Mouse (Mus musculus): ENCODE measurements around the gene Nrgn.

The Nrgn gene

DNA sequence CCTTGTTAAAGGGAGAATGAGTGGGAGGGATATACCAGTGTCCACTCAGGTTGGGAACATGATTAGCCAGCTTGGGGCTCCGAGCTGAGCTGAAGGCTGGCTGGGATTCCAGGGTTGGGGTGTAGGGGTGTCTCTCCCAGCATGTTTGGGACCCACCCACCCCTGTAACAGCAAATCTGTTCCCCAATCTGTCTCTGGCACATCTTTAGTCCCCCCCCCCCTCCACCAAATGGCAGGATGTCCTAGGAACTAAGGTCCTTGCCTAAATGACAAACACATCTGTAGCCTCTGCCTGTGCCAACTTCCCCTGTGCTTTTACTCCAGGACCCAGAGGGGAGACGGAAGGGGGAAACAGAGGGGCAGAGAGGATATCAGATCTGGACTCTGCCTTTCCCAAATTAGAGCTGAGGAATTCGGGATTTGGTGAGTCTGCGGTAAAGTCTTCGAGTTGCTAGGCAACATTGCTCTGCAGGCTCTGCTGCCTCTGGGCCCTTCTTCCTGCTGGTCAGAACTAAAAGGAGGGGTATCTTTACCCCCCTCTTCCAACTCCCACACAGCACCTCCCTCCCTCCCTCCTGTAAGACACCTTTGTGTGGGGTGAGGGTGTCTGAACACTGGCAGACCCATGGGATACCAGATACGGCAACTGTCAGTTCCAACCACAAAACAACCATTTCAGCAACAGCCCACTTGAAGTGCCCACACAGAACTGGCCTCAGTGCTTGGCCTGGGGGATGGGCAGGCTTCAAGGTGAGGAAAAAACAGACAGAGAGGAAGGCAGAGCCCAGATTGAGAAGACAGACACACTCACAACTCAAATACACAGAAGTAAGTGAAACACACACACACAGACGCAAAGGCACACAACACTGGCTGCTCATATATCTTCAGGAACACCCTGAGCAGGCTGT, 2.4 kb upstream of the Nrgn start, which contains the start of gene Siae:
TSS of gene Siae (plus strand) at position 861 of the 911 bp plus-strand sequence.
- peak; percentile 65 to 67 for DNase-seq (ENCODE audit: low spot score in 2 of 2)

DNA sequence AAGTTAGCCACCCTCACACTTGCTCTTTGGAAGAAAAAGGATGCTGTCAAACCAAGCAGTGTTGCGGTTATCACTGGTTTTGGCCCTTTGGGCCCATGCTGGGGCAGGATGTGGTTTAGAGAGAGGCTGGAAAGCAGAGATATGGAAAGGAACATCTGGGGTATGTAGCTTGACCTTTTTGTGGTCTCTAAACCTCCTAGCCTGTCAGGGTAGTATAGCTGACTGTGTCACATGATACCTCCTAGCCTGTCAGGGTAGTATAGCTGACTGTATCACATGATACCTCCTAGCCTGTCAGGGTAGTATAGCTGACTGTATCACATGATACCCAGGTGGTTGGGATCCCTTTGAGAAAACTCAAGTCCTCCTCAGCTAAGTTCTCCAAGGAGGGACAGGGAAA, 1.6 kb upstream of the Nrgn start:
- no peak for DNase-seq (ENCODE audit: low spot score in 2 of 2)

- DNase-seq (ENCODE audit: low spot score in 2 of 2): peak in 1 of 2 experiments; percentile 56
These were observed 763 bp downstream of the Nrgn start for GRCm38 (mm10) chr9:37551751-37552531.

DNA sequence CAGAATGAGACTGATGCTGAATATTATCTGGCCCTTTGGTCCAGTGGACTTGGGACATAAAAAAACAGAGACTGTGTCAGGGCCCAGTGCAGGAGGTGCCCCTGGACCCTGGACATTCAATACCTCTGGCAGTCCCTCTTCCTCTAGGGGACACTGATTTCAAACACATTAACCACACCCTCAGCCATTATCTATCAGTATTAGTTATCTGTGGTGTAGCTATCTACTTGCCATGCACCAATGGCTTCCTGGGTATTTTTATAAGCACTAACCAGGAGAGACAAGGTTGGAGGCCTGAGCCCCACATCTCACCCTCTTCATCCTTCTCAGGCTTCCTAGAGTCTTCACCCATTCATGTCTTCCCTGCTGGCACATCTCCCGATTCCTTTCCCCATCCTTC, 2.3 kb downstream of the Nrgn start:
- DNase-seq (ENCODE audit: low spot score in 2 of 2): no peak

DNA sequence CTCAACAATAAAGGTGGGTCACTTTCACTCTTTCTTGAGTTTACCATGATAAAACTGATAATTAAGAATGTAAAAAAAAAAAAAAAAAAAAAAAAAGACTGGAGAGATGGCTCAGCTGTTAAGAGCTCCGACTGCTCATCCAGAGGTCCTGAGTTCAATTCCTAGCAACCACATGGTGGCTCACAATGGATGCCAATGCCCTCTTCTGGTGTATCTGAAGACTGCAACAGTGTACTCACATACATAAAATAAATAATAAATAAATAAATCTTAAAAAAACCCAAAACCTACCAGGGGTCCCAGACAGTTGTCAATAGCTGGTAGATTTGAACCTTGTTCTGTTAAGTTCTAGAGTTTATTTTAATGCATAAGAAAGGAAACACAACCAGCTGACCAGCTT, 5.8 kb downstream of the Nrgn start:
- DNase-seq (ENCODE audit: low spot score in 2 of 2): no peak

- DNase-seq (ENCODE audit: low spot score in 2 of 2): peak in 1 of 2 experiments; percentile 16
These were observed 6.8 kb downstream of the Nrgn start for GRCm38 (mm10) chr9:37545847-37546452.

DNA sequence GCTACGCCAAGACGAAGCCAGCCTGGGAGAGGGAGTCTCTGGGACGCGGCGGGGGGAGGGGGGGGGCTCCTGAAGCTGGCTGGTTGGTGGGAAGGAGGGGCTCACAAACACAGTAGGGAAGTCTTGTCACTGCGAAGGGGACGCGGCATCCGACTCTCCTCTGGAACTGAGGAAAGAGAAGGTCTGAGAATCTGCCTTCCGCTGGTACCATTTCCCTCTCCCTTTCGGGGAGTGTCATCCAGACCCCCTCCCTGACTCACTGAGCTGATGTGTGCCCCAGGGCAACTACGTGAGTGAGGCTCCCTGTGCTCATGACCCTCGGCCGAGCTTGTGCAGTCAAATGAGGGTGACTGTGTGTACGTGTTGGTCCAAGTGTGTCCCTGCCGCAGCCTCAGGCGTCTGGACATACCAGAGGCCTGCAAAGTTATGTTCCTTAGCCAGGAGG, 7.5 kb downstream of the Nrgn start:
- peak in 1 of 2 experiments; percentile 10 for DNase-seq (ENCODE audit: low spot score in 2 of 2)

DNA sequence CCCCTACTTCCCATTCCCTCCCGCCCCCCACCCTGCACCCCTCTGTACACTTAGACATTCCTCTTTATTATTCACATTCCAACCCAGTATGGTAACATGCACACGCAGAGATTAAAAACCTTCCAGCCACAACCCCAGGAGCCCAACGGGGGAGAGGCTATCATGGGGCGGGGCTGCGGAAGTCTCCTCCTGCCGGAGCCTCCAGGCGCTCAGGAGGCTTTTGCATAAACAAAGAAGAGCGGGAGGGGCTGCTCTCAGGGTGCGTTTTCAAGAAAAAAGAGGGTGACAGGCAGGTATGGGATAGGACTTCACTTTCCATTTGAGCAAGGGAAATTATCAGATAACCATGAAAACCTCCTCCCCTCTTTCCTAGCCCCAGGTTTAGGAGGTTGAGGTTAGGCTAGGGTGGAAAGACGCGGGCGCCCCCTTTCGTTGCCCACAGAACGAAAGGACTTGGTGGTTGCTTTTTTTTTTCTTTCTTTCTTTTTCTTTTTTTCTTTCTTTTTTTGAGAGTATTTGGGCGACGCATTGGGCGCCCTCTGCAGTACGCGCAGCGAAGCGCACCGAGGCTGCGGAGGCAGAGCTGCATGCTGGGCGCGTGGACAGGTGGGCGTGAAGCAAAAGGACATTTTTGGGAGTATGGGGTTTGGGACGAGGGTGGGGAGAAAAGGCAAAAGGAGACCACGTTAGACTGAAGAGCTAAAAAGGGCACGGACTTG, 8.1 kb downstream of the Nrgn start:
- peak; percentile 84 to 88 for DNase-seq (ENCODE audit: low spot score in 2 of 2)

DNA sequence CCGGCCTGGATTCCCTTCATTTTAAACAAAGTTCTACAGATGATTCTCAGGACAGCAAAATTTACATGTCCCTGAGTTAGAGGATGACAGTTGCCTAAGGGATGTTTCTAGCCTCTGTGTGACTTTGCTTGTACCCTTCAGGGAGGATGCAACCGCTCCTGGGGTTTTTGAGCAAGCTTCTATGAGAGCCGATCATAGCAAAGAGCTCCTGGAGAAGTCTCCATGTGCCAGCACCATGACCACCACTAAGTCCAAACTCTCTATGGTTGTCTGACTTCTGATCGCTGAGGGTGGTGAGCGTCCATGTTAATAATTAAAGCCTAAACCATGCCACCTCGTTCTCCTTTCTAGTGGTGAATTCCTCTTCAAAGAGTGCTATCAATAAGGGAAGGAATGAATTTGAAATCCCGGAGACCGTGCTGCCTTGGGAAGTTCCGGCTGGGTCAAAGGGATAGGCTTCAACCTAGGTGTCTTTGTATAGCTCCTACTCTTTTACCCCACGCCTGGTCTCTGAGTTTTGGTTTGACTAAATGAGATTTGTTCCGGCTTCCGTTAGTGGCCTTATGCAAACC, 8.7 kb downstream of the Nrgn start:
- no peak for DNase-seq (ENCODE audit: low spot score in 2 of 2)

DNA sequence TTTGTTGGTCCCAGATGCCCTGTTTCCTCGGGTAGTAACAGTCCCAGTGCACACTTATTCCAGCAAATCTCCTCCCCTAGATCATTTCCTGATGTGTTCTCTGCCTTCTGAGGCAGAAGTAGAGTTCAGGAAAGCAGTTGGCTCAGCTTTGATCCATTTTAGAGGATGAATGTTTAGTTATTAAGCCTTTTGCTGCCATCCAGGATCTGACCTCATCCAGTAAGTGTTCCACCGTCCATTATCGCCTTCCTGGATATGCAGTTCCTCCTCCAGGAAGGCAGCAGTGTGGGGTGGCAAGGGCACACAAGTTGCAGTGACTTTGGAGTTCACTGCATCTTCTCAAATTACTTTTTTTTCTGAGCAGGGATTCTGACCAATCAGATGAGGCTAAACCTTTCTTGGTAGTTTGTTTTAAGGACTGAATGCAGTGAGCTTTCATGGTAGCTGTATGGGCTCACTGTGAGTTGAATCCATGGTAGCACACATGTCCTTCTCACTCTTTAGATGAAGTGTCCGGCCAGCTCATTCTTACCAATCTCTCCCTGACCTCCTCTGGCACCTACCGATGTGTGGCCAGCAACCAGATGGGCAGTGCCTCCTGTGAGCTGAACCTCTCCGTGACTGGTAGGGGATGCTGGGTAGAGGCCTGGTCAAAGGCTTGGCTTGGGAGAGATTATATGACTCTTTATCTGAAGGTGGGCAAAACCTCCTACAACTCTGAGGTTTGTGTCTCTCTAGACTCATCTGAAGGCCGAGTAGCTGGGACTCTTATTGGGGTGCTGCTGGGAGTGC, 10.7 kb downstream of the Nrgn start:
- no peak for DNase-seq (ENCODE audit: low spot score in 2 of 2)

- DNase-seq (ENCODE audit: low spot score in 2 of 2): no peak
These were observed 11.8 kb downstream of the Nrgn start for GRCm38 (mm10) chr9:37540701-37541575.

DNA sequence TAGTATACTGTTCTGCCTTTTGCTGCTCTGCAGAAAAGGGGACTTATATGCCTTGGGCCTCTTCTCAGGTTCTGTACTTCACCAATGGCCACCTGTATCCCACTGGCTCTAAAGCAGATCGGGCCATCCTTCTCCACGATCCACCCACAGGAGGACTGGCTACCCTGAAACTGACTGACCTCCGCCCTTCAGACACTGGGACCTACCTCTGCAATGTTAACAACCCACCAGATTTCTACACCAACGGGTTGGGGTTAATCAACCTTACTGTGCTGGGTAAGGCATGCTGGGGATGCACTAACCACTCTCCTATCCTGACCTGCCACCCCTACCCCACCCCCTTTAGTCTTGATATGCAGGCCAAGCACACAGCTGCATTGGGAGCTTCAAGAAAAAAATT, 12.5 kb downstream of the Nrgn start:
- DNase-seq (ENCODE audit: low spot score in 2 of 2): no peak

GRCm38 (mm10) chr9:37539170-37540025, 13.3 kb downstream of the Nrgn start, which contains the start of gene Vsig2:
Gene Vsig2 (plus strand): TSS chr9:37539255.
- DNase-seq (ENCODE audit: low spot score in 2 of 2): no peak

GRCm38 (mm10) chr9:37537658-37538250, 14.9 kb downstream of the Nrgn start:
- no peak for DNase-seq (ENCODE audit: low spot score in 2 of 2)

DNA sequence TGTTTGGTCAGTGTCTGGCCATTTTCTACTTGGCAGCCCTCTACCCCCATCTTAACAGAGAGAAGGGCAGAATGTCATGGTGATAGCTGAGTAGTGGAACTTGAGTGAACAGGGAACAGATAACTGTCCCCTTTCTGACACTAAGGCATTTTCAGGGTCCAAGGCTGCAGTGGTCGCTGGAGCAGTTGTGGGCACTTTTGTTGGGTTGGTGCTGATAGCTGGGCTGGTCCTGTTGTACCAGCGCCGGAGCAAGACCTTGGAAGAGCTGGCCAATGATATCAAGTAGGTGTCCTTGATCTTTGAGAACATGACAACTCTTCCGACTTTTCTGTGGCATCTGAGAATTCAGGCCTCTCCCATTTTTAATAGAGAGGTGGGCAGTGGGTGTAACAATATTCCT, 15.9 kb downstream of the Nrgn start:
- DNase-seq (ENCODE audit: low spot score in 2 of 2): no peak

DNA sequence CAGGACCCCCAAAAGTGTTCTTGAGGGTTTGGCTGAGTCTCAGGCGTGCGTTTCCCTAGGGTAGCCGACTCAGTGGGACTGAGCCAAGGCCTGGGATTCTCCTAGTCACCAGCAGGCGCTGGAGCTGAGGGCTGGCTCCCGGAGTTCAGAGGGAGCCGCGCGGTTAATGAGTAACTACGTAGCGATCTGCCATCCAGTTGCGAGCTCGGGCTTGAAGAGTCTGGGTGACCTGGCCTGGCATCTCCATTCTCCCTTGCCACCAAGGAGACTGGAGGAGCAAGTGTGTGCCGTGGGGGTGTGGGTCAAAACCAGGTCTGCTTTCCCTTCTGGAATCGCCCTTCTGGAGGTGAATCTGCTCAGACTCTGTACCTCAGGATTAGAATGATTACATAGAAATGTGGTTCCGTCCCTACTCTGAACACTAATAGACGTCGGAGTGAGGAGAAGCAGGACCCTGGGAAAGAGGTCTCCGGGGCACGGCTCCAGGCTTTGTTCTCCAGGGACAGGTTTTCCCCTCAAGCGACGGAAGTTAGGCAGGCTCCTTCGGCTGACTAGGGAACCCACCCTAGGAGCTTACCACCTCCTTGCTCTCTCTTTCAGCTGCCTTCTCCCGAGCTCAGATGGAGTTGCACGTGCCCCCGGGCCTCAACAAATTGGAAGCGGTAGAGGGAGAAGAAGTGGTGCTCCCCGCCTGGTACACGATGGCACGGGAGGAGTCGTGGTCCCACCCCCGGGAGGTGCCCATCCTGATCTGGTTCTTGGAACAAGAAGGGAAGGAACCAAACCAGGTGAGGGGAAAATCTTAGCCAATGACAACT, 21.6 kb downstream of the Nrgn start:
- DNase-seq (ENCODE audit: low spot score in 2 of 2): no peak
